Mouse (Mus musculus) liver, embryonic 14.5 days (tissue): Measurements from ENCODE around the gene Syk.

Source experiments
- CTCF ChIP-seq: IDR thresholded peaks from 2 replicates; pipeline ENCODE4 v1.5.1; 2016; ENCODE audit warnings: antibody characterized with exemption, low read depth, control low read depth
- EP300 ChIP-seq: IDR thresholded peaks from 2 replicates; pipeline ENCODE4 v1.6.1; 2016; ENCODE audit warnings: antibody characterized with exemption, low read depth

DNA sequence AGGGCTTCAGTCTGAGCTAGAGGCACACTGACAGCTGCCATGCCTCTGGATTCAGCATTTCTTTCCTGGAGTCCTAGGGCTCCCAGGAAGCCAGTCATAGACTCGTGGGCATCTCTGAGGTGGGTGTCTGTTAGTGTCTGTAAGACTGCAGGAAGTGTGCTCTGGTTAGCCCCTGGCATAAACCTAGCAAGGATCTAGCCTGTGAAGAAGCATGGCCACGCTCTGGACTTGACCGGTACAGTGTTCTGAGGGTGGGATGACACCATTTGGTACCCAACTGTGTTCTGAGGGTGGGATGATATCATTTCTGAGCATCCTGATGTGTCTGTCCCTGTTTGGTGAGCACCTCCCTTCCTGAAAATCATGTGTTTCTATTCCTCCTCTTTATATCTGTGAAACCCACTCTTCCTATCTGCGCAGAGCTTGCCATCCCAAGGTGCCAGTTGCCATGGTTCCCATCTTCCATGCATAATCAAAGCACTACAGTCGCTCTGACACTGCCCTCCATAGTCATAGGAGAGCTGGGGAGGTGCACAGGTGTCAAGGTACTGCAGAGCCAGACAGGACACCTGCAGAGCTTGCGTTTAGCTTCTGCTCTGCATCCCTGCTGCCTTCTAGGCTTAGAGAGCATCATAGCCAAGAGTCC, 20.9 kb downstream of the Syk start:
- TF ChIP-seq CTCF (no peak), EP300 (no peak)
